Mouse (Mus musculus) heart, postnatal 10 days (tissue): ENCODE measurements at regions not wholly inside any gene's neighbourhood (a gene's known extent, or its start where the extent isn't known, plus 50 kb on each side); places are given as distances from the start of the nearest gene placed in this dataset.
"Not testable (repeated sequence)": the region's sequence is repeated elsewhere in the genome, so short reads cannot be mapped to it uniquely, and the experiment has no call there.

Experiments used
- DNase-seq, 2 experiments: peaks; one replicate each; pipeline ENCODE4 v3.0.0; 2021
- intact Hi-C: fragments of 180-260 bp; cut with DNase I; formaldehyde crosslinking; loops from one replicate; pipeline ENCODE4 v1.15.1; 2025
- microRNA-seq, 2 experiments: library from miRNA; unstranded; fragments of <30 nt; microRNA quantifications; one replicate each; pipeline ENCODE4 v1.2.0; 2022

DNA sequence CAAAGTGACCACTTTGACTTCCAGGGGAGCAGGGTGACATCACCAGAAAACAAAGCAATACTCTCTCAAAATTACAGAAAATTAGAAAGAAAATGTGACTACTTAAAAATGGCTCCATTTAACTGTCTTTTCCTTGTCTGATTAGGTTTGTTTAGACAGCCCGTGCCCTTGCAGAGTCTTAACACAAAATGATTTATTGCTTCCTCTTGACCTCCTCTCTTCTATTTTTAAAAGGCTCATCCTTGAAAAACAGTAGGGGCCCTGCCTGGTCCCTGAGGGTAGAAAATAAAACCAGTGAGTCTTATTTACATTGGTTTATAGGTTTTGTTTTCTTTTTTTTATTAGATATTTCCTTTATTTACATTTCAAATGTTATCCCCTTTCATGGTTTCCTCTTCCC, 196.8 kb upstream of the Pcsk5 start:
- intact Hi-C loops = no loop called here

DNA sequence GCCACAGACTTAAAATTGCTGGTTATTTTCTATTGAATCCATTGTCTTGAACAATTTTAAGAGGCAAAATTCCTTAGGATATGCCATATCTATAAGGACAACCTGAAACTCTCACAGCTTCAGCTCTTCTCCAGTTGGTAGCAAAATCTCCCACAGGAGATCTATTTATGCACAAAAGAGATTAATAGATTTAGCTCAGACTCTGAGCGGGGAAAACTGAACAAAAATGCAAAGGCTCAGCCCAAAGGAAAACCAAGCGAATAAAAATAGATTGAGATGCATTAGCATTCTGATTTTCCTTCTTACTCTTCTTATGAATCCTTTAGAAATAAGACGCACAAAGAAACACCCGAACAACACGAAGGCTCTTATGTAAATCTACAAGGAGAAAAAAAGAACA, 196.2 kb upstream of the Pcsk5 start:
- intact Hi-C loops = no loop called here
- no peak for DNase-seq

More for the DNA sequence above, 196.8 kb upstream of the Pcsk5 start:
- no peak for DNase-seq

DNA sequence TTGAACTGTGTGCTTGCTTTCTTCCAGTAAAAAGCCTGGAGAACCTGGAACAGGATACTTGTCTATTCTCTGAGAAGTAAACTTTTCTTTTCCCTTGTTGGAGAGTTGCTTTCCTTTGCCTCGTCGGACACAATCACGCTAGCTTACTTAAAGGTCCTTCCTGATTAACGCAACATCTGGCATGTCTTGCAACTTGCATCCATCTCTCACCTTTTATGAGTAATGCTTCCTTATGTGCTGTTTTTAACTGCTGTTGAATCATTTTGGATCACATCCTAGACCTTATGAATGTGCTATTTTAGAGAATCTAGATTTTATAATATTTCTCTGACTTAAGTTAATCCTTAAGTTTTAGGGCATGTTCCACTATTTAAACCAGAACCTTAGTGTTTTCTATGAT, 188.4 kb upstream of the Pcsk5 start:
- no peak for DNase-seq
- intact Hi-C loops = no loop called here

DNA sequence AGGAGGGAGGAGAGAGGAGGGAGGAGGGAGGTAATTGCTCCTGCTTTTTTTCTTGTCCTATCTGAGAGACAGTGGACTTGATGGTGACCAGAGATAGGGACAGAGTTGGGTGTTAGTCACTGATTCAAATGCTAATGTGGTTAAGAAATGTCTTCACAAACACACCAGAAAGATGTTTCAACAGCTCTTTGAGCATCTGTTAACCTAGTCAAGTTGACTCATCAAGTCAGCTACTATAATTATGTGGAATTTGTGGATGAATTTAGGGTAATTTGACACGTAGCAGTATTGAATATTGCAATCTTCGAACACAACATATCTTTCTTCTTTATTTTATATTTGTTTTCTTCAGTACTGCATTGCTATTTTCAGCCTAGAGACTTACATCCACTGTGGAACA, 182.9 kb upstream of the Pcsk5 start:
- intact Hi-C loops = no loop called here
- no peak for DNase-seq

DNA sequence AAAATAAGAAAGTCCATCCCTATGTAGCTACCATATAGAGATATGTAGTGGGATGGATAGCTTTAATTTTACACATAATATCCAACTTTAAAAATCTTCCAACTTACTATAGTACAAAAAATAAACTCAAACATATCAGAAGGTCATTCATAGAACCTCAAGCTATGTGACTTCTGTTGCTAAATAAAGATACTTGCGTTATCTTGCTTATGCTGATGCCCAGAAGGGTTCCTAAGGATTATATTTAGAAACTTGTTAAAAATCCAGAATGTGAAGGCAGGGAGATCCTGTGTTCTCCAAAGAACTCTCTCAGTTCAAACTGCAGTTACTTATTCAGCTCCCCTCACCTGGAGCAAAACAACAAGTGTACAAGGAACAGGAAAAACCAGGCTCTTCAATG, 177.9 kb upstream of the Pcsk5 start:
- no peak for DNase-seq
- intact Hi-C loops = no loop called here

DNA sequence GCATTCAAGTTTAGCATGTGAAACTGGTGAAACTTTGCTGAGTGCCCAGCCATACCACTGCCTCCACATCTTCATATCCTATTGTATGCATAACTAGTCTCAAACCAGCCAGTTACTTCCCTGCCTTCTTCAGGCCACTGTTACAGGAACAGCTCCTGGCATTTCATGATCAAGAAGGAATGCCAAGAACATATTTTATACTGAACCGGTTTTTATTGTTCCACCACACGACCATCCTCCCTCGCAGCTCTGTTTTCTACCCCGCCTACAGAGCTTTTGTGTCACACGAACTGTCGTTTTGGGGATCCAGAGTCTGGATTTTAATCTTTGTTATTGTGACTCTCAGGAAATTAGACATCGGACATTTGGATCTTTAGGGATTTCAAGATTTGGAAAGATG, 174.6 kb upstream of the Pcsk5 start:
- intact Hi-C loops = no loop called here
- DNase-seq = no peak

DNA sequence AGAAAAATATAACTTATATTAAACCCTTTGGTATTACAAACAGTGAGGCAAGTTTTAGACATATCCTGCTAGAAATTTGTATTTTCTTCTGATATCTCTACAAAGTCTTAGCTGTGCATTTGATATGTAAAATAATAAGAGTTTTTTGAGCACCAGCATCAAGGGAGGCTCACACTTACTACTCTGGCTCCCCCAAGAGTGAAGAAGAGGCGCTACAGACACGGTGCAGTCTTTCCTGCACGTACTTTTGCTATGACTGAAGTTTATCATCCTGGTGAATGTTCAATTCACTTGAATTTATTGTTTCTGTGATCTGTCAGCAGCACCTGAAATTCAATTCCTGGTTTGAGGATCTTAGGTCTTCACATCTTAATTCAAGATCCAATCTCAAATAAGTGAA, 160.1 kb upstream of the Pcsk5 start:
- no peak for DNase-seq
- intact Hi-C loops = no loop called here

DNA sequence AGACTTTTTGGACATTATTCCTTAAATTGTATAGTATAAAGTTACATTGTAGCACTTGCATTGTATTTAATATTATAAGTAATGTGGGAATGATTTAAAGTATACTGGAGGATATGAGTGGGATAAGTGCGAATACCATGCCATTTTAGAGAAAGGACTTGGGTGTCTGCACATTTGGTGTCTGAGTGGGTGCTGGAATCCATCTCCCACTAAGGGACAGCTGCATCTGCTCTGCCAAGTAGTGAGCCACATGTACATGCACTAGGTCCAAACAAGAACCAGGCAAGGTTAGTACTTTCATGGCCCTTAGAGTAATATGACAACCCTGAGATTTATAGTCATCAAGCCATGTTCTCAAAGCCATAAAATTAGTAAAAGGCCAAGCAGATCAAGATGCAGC, 146.0 kb upstream of the Pcsk5 start:
- no peak for DNase-seq
- intact Hi-C loops = no loop called here

DNA sequence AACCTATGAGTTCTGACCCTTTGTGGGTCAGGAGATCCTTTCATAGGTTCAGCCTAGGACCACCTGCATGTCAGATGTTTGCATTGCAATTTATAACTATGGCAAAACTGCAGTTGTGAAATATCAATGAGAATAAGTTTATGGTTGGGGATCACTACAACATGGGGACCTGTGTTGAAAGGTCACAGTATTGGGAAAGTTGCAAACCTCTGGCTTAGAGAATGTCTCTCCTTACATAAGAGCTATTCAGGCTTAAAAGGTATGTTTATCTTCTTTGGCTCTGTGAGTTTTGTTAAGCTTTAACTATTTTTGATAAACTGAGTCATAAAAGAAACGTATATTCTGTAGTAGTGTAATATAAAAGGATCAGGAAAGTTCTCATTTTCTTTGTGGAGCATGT, 128.1 kb upstream of the Pcsk5 start:
- intact Hi-C loops = no loop called here
- DNase-seq = no peak

DNA sequence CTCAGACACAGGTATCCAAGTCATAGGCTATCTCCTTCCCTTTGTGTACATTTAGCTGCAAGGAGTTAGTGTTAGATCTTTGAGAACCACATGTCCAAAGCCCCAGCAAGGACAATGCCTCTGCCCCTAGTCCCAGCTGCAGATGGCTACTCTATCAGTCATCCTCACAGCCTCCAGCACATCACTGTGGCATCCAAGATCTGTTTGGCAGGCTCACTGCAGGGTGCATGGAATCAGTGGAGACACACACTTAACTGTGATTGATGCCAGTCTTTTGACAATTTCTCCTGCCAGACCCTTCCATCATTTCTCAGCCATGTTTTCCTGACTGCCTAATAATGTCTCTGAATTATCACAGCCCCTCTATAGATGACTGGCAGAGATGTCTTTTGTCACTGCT, 121.0 kb upstream of the Pcsk5 start:
- intact Hi-C loops = no loop called here

DNA sequence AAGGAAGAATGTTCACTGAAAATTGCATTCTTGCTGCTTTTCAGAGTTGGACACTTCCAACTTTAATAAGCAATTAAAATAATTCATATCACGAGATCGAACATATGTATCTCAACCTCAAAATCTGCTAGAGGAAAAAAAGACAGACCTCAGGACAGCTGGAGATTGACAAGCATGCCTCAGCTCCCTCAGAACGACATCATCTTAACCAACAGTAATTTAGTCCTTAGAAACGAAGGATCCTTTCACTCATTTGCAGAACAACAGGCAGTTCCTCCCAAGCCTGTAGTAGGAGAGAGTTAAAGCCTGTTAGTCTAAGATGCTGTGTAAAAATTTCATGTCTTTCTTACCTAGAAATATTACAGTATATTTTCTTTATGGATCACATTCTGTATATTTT, 95.2 kb upstream of the Pcsk5 start:
- intact Hi-C loops = no loop called here
- no peak for DNase-seq

More for the DNA sequence above, 121.0 kb upstream of the Pcsk5 start:
- no peak for DNase-seq

DNA sequence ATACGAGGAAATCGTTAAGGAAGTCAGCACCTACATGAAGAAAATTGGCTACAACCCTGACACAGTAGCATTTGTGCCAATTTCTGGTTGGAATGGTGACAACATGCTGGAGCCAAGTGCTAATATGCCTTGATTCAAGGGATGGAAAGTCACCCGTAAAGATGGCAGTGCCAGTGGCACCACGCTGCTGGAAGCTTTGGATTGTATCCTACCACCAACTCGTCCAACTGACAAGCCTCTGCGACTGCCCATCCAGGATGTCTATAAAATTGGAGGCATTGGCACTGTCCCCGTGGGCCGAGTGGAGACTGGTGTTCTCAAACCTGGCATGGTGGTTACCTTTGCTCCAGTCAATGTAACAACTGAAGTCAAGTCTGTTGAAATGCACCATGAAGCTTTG, 89.7 kb upstream of the Pcsk5 start:
- intact Hi-C loops, DNase-seq: not testable (repeated sequence)

DNA sequence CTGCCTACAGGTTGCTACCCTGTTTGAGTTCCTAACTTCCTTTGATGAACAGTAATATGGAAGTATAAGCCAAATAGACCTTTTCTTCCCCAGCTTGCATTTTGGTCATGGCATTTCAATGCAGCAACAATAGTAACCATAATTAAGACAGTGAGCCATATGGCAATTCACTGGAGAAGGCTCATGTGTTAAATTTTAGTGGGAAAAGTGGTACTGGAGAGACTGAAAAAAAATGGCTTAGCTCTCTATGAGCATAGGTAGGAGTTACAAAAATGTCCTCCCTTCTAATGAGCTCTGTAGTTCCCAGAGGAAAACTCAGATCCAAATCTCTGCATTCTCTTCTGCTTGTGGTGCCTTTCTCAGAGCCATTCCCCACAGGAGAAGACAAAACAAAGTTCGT, 70.1 kb upstream of the Pcsk5 start:
- intact Hi-C loops = no loop called here
- no peak for DNase-seq

DNA sequence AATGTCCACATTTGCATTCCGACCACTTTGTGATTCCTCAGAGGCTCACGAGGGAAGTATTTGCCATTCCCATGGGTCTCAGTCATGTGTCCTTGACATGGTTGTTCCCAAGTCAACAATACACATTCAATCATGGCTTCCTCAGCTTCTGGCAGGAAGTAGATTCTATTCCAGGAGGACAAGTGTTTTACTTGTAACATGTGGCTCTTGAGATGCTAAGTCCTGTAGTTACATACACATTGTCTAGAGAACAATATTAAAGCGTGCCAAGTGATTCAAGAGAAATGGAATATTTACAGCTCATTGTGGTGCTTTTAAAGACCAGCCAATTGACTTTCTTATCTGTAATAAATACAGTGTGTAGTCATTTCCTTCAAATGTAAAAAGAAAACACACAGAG, 66.7 kb upstream of the Pcsk5 start:
- no peak for DNase-seq
- intact Hi-C loops = no loop called here

DNA sequence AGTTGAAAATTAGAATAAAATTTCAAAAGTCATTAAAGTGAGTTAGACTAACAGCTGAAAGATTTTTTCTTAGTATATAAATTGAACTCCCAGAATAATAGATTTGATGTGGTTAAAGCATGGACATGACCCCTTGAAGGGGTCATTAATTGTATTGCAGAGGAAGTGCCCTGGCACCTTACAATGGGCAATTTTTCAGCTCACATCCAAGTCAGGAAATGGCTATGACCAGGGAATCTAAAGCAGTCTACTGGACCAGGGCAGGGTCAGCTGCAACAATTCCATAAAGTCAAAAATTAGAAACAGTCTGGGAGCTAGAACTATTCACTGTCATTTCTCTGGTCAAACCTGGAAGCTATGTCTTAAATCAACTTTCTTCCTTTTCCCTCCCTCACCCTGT, 55.2 kb upstream of the Pcsk5 start:
- intact Hi-C loops = no loop called here
- no peak for DNase-seq

Small RNA genes in the stretch of these regions (microRNA-seq; reads per million reads assigned to microRNA genes)
- 0 reads per million in 2 experiments for gene Gm23061
